Mouse (Mus musculus): ENCODE results near the gene Misp. TPM values are rescaled to one million over a fixed set of nuclear protein-coding genes. Genes with fewer than 3 reads are reported as not detected.

Misp gene
- polyA plus RNA-seq, 1 experiment from 2014 or later = 6.1 TPM

GRCm38 (mm10) chr10:79779784-79780663 lies 40.8 kb upstream of the Misp start:
- peak; percentile 87 for ATAC-seq (ENCODE audit: insufficient read depth)
- H3K9me3 ChIP-seq (ENCODE audit: low read depth, low read length) = no peaks in the 10 kb centered on the region; the same call in 1 of the 2 replicates
- TF ChIP-seq CTCF (IDR thresholded peaks at IDR 0.05; ENCODE audit: low read depth) = peak; percentile 90
- H3K4me1 ChIP-seq (ENCODE audit: insufficient read depth) = peaks cover 11% of the 10 kb centered on the region
- DNase-seq = peak; percentile 96
- H3K4me3 ChIP-seq (ENCODE audit: low read depth, low read length) = peak overlapping the region; percentile 39
- no peaks in the 10 kb centered on the region for H3K36me3 ChIP-seq (ENCODE audit: insufficient read depth)
- no peak overlapping the region for H3K9ac ChIP-seq
- WGBS = 2% methylated on average over 55 of the region's 55 CpGs
- H3K4me2 ChIP-seq = peak overlapping the region; percentile 83
- peak overlapping the region; percentile 36; the same call in 1 of the 2 replicates for H3K27ac ChIP-seq (ENCODE audit: low read depth)
- H3K27me3 ChIP-seq (ENCODE audit: insufficient read depth, low read length) = peaks cover 17% of the 10 kb centered on the region

GRCm38 (mm10) chr10:79780664-79781015 lies 40.1 kb upstream of the Misp start:
- TF ChIP-seq CTCF (IDR thresholded peaks at IDR 0.05; ENCODE audit: low read depth) = no peak
- peaks cover 11% of the 10 kb centered on the region for H3K4me1 ChIP-seq (ENCODE audit: insufficient read depth)
- H3K27ac ChIP-seq (ENCODE audit: low read depth) = peak overlapping the region; percentile 36; the same call in 1 of the 2 replicates
- H3K36me3 ChIP-seq (ENCODE audit: insufficient read depth) = no peaks in the 10 kb centered on the region
- ATAC-seq (ENCODE audit: insufficient read depth) = peak; percentile 5
- peak overlapping the region; percentile 83 for H3K4me2 ChIP-seq
- DNase-seq = peak; percentile 57
- H3K9ac ChIP-seq = no peak overlapping the region
- peak overlapping the region; percentile 39 for H3K4me3 ChIP-seq (ENCODE audit: low read depth, low read length)
- peaks cover 17% of the 10 kb centered on the region for H3K27me3 ChIP-seq (ENCODE audit: insufficient read depth, low read length)
- no peaks in the 10 kb centered on the region for H3K9me3 ChIP-seq (ENCODE audit: low read depth, low read length)
- whole genome bisulfite sequencing = 2% methylated on average over 13 of the region's 13 CpGs

- Histone ChIP-seq H3K9me3 (ENCODE audit: low read depth, low read length) (no peaks in the 10 kb centered on the region), H3K36me3 (ENCODE audit: insufficient read depth) (no peaks in the 10 kb centered on the region), H3K4me2 (peak overlapping the region; percentile 83), H3K4me1 (ENCODE audit: insufficient read depth) (peaks cover 11% of the 10 kb centered on the region), H3K27me3 (ENCODE audit: insufficient read depth, low read length) (peaks cover 17% of the 10 kb centered on the region), H3K9ac (no peak overlapping the region), H3K4me3 (ENCODE audit: low read depth, low read length) (peak overlapping the region; percentile 39), H3K27ac (ENCODE audit: low read depth) (no peak overlapping the region)
- DNase-seq = no peak
- WGBS = 32% methylated on average over 21 of the region's 21 CpGs
- no peak for ATAC-seq (ENCODE audit: insufficient read depth)
- TF ChIP-seq CTCF (IDR thresholded peaks at IDR 0.05; ENCODE audit: low read depth) = no peak
Observed at GRCm38 (mm10) chr10:79781139-79781538, 39.6 kb upstream of the Misp start.

GRCm38 (mm10) chr10:79781956-79782355 lies 38.8 kb upstream of the Misp start:
- H3K4me1 ChIP-seq (ENCODE audit: insufficient read depth) = peaks cover 9% of the 10 kb centered on the region
- no peak overlapping the region for H3K9ac ChIP-seq
- no peak overlapping the region for H3K4me2 ChIP-seq
- peaks cover 17% of the 10 kb centered on the region for H3K27me3 ChIP-seq (ENCODE audit: insufficient read depth, low read length)
- TF ChIP-seq CTCF (IDR thresholded peaks at IDR 0.05; ENCODE audit: low read depth) = no peak
- H3K4me3 ChIP-seq (ENCODE audit: low read depth, low read length) = no peak overlapping the region
- H3K36me3 ChIP-seq (ENCODE audit: insufficient read depth) = no peaks in the 10 kb centered on the region
- DNase-seq = no peak
- no peak overlapping the region for H3K27ac ChIP-seq (ENCODE audit: low read depth)
- ATAC-seq (ENCODE audit: insufficient read depth) = no peak
- no peaks in the 10 kb centered on the region for H3K9me3 ChIP-seq (ENCODE audit: low read depth, low read length)
- 50% methylated on average over 5 of the region's 5 CpGs for WGBS

- peak; percentile 45 for TF ChIP-seq CTCF (IDR thresholded peaks at IDR 0.05; ENCODE audit: low read depth)
- no peak overlapping the region for H3K4me2 ChIP-seq
- no peak overlapping the region for H3K4me3 ChIP-seq (ENCODE audit: low read depth, low read length)
- H3K9ac ChIP-seq = no peak overlapping the region
- peaks cover 17% of the 10 kb centered on the region for H3K27me3 ChIP-seq (ENCODE audit: insufficient read depth, low read length)
- no peak for DNase-seq
- no peak overlapping the region for H3K27ac ChIP-seq (ENCODE audit: low read depth)
- no peak for ATAC-seq (ENCODE audit: insufficient read depth)
- H3K36me3 ChIP-seq (ENCODE audit: insufficient read depth) = no peaks in the 10 kb centered on the region
- WGBS = 55% methylated on average over 7 of the region's 7 CpGs
- peaks cover 5% of the 10 kb centered on the region for H3K4me1 ChIP-seq (ENCODE audit: insufficient read depth)
- H3K9me3 ChIP-seq (ENCODE audit: low read depth, low read length) = no peaks in the 10 kb centered on the region
Observed at GRCm38 (mm10) chr10:79783050-79783449, 37.7 kb upstream of the Misp start.

- Histone ChIP-seq H3K9me3 (ENCODE audit: low read depth, low read length) (no peaks in the 10 kb centered on the region), H3K4me1 (ENCODE audit: insufficient read depth) (peaks cover 4% of the 10 kb centered on the region; the same call in 1 of the 2 replicates), H3K9ac (no peak overlapping the region), H3K4me2 (no peak overlapping the region), H3K4me3 (ENCODE audit: low read depth, low read length) (no peak overlapping the region), H3K27ac (ENCODE audit: low read depth) (no peak overlapping the region), H3K36me3 (ENCODE audit: insufficient read depth) (no peaks in the 10 kb centered on the region), H3K27me3 (ENCODE audit: insufficient read depth, low read length) (peaks cover 9% of the 10 kb centered on the region)
- peak; percentile 76 for DNase-seq
- TF ChIP-seq CTCF (IDR thresholded peaks at IDR 0.05; ENCODE audit: low read depth) = peak; percentile 65
- no peak for ATAC-seq (ENCODE audit: insufficient read depth)
- 40% methylated on average over 27 of the region's 27 CpGs for WGBS
Observed at GRCm38 (mm10) chr10:79783920-79784800, 36.6 kb upstream of the Misp start.

Measured in lung, embryonic 14.5 days (tissue).